Mouse (Mus musculus) stomach, postnatal 0 days (tissue): ENCODE data around the gene Padi4.

ENCODE experiments used
- CTCF ChIP-seq: IDR thresholded peaks from 2 replicates; pipeline ENCODE4 v1.5.1; 2016; ENCODE audit warnings: antibody characterized with exemption, low read depth, mild to moderate bottlenecking, moderate library complexity
- EP300 ChIP-seq: optimal IDR thresholded peaks from 2 replicates; pipeline ENCODE3; 2016; ENCODE audit warnings: antibody characterized with exemption

GRCm38 (mm10) chr4:140779803-140780397 lies 5.9 kb upstream of the Padi4 start:
- TF ChIP-seq CTCF, result no peak
- TF ChIP-seq EP300, result no peak
